Mouse (Mus musculus) heart, postnatal 0 days (tissue): Measurements from ENCODE around the gene Pou2f2. TPM values are rescaled to one million over a fixed set of nuclear protein-coding genes. Genes with fewer than 3 reads are reported as not detected.
A peak's percentile ranks its signal among the peaks of the same experiment; 100 is the strongest.

Experiments used
- ATAC-seq: fragments of 200-750 bp; cut with Nextera tagmentation; 2 replicates; pipeline ENCODE4 v1.8.0; 2017; ENCODE audit warnings: low read depth, moderate number of reproducible peaks, moderate library complexity; ENCODE audit not compliant: insufficient read depth
- DNase-seq: peaks from one replicate; pipeline ENCODE4 v3.0.0-alpha.2; 2016; ENCODE audit warnings: low spot score
- H3K27ac ChIP-seq: fragments of 300-500 bp; sonication (generic); 2 replicates; pipeline ENCODE4 v1.5.1; 2014; ENCODE audit warnings: low read depth, mild to moderate bottlenecking
- H3K27me3 ChIP-seq: fragments of 300-500 bp; sonication (generic); 2 replicates; pipeline ENCODE4 v1.6.1; 2014; ENCODE audit warnings: low read length, mixed read lengths; ENCODE audit not compliant: control insufficient read depth, insufficient read depth
- H3K36me3 ChIP-seq: fragments of 300-500 bp; sonication (generic); replicated peaks from 2 replicates; pipeline ENCODE4 v1.6.1; 2014; ENCODE audit warnings: low read length, mixed read lengths; ENCODE audit not compliant: control insufficient read depth, insufficient read depth
- H3K4me1 ChIP-seq: fragments of 300-500 bp; sonication (generic); 2 replicates; pipeline ENCODE4 v1.6.1; 2014; ENCODE audit warnings: antibody characterized with exemption; ENCODE audit not compliant: control insufficient read depth, insufficient read depth
- H3K4me2 ChIP-seq: fragments of 300-500 bp; sonication (generic); 2 replicates; pipeline ENCODE4 v1.6.1; 2014; ENCODE audit warnings: low read depth, mild to moderate bottlenecking, low read length, moderate library complexity
- H3K4me3 ChIP-seq: fragments of 300-500 bp; sonication (generic); 2 replicates; pipeline ENCODE4 v1.5.1; 2014; ENCODE audit warnings: low read depth, low read length
- H3K9ac ChIP-seq: fragments of 300-500 bp; sonication (generic); replicated peaks from 2 replicates; pipeline ENCODE4 v1.6.1; 2014; ENCODE audit warnings: low read depth, low read length, mixed read lengths
- H3K9me3 ChIP-seq: fragments of 300-500 bp; sonication (generic); replicated peaks from 2 replicates; pipeline ENCODE4 v1.6.1; 2016; ENCODE audit warnings: low read length; ENCODE audit not compliant: control insufficient read depth
- CTCF ChIP-seq: IDR thresholded peaks from 2 replicates; pipeline ENCODE4 v1.5.1; 2016; ENCODE audit warnings: antibody characterized with exemption, control low read depth, low read depth
- EP300 ChIP-seq: IDR thresholded peaks from 2 replicates; pipeline ENCODE4 v1.6.1; 2016; ENCODE audit warnings: antibody characterized with exemption, low read depth
- WGBS: fragments of 180-500 bp; shearing (Covaris S2); extraction: QIAGEN DNeasy Blood & Tissue Kit; methylation state at CpG from one replicate; pipeline ENCODE4 v1.1.7; 2014; 5-methylcytosine and 5-hydroxymethylcytosine counted together
- polyA plus RNA-seq: library from polyadenylated mRNA; unstranded; fragments of >200 nt; fragmentation: Nextera tagmentation; extraction: Ambion mirVana; gene quantifications from 2 replicates; pipeline ENCODE4 v1.2.1, GENCODE M21; 2015
- total RNA-seq: library from RNA; depleted of rRNA; stranded (reverse); fragments of >200 nt; gene quantifications from 2 replicates; pipeline ENCODE4 v1.2.3, GENCODE M21; 2014; ENCODE audit warnings: low replicate concordance

Pou2f2 gene
- total and polyA plus RNA-seq, 2 experiments from 2014 or later = under 0.01 to 0.25 TPM

DNA sequence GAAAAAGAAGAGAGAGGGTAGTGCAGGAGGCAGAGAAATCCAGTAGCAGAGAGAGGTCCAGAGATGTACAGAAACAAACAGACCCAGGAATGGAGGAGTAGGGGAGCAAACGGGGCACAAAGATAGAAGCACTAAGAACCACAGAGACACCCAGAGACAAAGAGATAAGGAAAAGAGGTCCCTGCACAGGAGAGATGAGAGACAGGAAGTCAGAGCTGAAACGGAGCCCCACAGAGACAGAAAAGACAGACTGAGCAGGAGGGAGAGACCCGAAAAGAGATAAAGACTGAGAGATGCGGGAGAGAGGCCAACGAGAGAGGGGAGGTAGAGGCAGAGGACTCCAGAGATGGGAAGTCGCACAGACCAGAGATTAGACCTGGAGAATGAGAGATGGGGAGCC, 986 bp upstream of the Pou2f2 start:
- TF ChIP-seq EP300 = no peak
- no peak for TF ChIP-seq CTCF
- Histone ChIP-seq H3K4me3 (no peak overlapping the region), H3K4me1 (peaks cover 10% of the 10 kb centered on the region; the same call in 1 of the 2 replicates), H3K27me3 (peaks cover 90% of the 10 kb centered on the region), H3K9ac (no peak overlapping the region), H3K27ac (no peak overlapping the region), H3K9me3 (no peaks in the 10 kb centered on the region), H3K36me3 (no peaks in the 10 kb centered on the region), H3K4me2 (no peak overlapping the region)
- ATAC-seq (no peak), DNase-seq (no peak)
- 8% methylated on average over 6 of the region's 6 CpGs for WGBS

DNA sequence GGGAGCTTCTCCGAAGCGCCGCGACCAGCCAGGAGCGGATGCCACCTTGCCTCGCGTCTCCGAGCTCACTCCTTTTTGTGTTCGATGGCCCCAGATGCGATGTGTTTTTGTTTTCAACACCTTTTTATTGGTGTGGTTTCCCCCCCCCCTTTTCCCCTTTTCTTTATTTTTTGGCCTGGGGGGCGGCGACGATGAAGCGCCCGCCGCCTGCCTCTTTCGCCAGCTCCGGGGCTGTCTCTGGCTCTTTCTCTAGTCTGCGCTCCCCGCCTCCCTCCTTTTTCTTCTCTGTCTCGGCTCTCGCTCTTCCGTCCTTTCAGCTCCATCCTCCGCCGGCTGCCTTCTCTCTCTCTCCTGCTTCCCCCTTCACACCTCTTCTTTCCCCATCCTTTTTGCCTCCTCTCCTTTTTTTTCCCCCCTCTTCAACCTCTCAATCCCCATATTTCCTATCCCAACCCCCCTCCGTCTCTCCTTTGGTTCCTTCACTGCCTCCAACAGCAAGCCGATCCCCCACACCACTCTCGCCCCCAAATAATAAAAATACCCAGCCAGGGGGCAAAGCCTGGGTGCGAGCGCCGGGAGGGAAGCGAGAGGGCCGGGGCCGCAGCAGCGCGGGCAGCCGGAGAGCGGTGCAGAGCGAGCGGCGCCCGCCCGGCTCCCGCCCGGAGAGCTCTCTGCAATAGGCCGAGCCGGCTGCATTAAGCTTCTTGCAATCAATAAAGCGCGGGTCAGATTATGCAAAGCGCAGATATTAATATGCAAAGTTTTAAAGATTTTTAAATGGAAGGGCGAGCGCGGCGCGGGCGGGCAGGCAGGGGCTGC, 530 bp downstream of the Pou2f2 start:
- 1% methylated on average over 56 of the region's 56 CpGs for WGBS
- ATAC-seq = peak; percentile 68
- Histone ChIP-seq H3K27ac (no peak overlapping the region), H3K4me2 (peak overlapping the region; percentile 91), H3K9ac (no peak overlapping the region), H3K4me1 (peaks cover 10% of the 10 kb centered on the region; the same call in 1 of the 2 replicates), H3K9me3 (no peaks in the 10 kb centered on the region), H3K36me3 (no peaks in the 10 kb centered on the region), H3K4me3 (peak overlapping the region; percentile 51), H3K27me3 (peaks cover 97% of the 10 kb centered on the region)
- DNase-seq = no peak
- TF ChIP-seq EP300 (no peak), CTCF (no peak)

DNA sequence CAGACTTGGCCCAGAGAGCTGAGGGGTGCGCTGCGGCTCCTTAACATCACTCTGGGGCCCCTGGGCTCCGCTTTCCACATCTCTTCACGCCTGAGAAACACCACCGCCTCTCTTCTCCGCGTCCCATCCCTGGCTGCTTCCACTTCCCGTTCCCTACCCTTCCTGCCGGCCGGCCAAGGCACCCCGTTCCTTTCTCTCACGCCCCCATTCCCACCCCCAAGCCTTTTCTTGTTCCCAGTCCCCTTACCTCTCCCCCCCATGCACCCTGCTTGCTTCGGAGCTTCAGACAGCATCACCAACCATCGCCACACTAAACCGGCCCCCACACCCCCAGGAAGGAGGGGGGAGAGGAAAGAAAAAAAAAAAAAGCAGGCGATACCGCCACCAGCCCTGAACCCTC, 1.2 kb downstream of the Pou2f2 start:
- peak overlapping the region; percentile 91; the same call in 1 of the 2 replicates for H3K4me2 ChIP-seq
- H3K9ac ChIP-seq = no peak overlapping the region
- no peak for DNase-seq
- no peak overlapping the region for H3K27ac ChIP-seq
- 1% methylated on average over 14 of the region's 17 CpGs for WGBS
- peaks cover 10% of the 10 kb centered on the region; the same call in 1 of the 2 replicates for H3K4me1 ChIP-seq
- H3K9me3 ChIP-seq = no peaks in the 10 kb centered on the region
- H3K36me3 ChIP-seq = no peaks in the 10 kb centered on the region
- H3K4me3 ChIP-seq = peak overlapping the region; percentile 51
- ATAC-seq = no peak
- peaks cover 91% of the 10 kb centered on the region for H3K27me3 ChIP-seq
- TF ChIP-seq CTCF (no peak), EP300 (no peak)

DNA sequence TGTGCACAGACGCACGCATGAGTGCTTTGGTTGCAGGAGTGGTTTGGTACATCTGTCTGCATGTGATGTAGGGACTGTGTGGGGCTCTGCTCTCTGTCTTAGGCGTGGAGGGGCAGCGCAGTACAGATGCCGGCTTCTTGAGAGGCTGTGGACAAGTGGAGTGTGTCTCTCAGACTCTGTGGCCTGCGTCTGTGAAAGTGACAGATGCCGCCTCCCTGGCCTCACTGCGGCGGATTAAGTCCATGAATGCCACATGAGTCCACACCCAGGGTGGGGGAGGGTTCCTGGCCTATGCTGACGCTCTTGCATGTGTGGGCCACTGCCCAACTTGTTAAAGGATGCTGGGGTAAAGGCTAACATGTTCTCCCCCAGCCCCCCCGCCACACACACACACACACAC, 5.2 kb downstream of the Pou2f2 start:
- TF ChIP-seq CTCF = no peak
- no peak for TF ChIP-seq EP300
- Histone ChIP-seq H3K9me3 (no peaks in the 10 kb centered on the region), H3K4me3 (no peak overlapping the region), H3K4me2 (no peak overlapping the region), H3K4me1 (peaks cover 9% of the 10 kb centered on the region; the same call in 1 of the 2 replicates), H3K9ac (no peak overlapping the region), H3K36me3 (no peaks in the 10 kb centered on the region), H3K27me3 (peaks cover 59% of the 10 kb centered on the region), H3K27ac (no peak overlapping the region)
- 40% methylated on average over 11 of the region's 11 CpGs for WGBS
- ATAC-seq (no peak), DNase-seq (no peak)

DNA sequence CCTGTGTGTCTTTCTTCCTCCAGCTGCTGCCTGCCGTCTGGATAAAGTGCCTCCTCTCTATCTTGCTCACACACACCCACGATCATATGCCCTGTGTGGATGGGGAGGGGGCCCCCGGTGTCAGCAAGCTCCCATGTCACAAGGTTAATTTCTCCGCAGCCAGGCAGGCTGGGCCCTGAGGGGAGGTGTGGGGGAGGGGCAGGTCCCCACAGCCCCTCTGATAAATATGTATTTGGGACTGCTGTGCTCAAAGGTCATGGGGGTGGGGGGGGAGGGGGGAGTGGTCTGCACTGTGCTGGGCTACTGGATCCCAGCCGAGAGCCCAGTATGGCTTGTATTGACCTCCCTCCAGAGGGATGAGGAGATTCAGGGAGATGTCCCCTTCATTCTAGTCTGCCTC, 6.9 kb downstream of the Pou2f2 start:
- H3K4me2 ChIP-seq = no peak overlapping the region
- DNase-seq (no peak), ATAC-seq (no peak)
- no peak for TF ChIP-seq CTCF
- TF ChIP-seq EP300 = no peak
- H3K4me1 ChIP-seq = no peaks in the 10 kb centered on the region
- H3K9me3 ChIP-seq = no peaks in the 10 kb centered on the region
- H3K27ac ChIP-seq = no peak overlapping the region
- 26% methylated on average over 5 of the region's 5 CpGs for WGBS
- H3K36me3 ChIP-seq = no peaks in the 10 kb centered on the region
- H3K9ac ChIP-seq = no peak overlapping the region
- no peak overlapping the region for H3K4me3 ChIP-seq
- peaks cover 48% of the 10 kb centered on the region for H3K27me3 ChIP-seq

DNA sequence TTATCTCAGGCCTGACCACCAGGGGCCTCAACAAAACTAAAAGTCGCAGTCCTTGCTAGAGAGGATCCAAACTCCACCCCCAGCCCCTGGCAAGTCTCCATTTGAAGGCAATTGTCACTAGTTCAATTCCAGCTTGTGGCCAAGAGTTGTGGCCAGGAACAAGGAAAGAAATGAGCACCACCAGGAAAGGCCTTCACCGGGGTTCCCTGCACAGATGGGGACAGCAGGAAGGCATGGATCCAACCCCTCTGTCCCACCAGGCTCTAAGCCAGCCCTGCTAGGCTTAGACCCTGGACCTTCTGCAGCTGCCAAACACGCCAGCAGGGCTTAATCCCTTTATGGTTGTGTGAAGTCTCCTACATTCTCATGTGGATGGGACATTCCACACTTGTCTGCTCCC, 8.9 kb downstream of the Pou2f2 start:
- no peak overlapping the region for H3K27ac ChIP-seq
- no peak for DNase-seq
- 21% methylated on average over 3 of the region's 3 CpGs for WGBS
- H3K4me2 ChIP-seq = no peak overlapping the region
- no peaks in the 10 kb centered on the region for H3K9me3 ChIP-seq
- H3K27me3 ChIP-seq = peaks cover 27% of the 10 kb centered on the region
- H3K4me1 ChIP-seq = no peaks in the 10 kb centered on the region
- H3K9ac ChIP-seq = no peak overlapping the region
- no peaks in the 10 kb centered on the region for H3K36me3 ChIP-seq
- H3K4me3 ChIP-seq = no peak overlapping the region
- no peak for ATAC-seq
- TF ChIP-seq CTCF (no peak), EP300 (no peak)
